Mouse (Mus musculus): ENCODE results near the gene Olfr221.

Olfr221 gene

DNA sequence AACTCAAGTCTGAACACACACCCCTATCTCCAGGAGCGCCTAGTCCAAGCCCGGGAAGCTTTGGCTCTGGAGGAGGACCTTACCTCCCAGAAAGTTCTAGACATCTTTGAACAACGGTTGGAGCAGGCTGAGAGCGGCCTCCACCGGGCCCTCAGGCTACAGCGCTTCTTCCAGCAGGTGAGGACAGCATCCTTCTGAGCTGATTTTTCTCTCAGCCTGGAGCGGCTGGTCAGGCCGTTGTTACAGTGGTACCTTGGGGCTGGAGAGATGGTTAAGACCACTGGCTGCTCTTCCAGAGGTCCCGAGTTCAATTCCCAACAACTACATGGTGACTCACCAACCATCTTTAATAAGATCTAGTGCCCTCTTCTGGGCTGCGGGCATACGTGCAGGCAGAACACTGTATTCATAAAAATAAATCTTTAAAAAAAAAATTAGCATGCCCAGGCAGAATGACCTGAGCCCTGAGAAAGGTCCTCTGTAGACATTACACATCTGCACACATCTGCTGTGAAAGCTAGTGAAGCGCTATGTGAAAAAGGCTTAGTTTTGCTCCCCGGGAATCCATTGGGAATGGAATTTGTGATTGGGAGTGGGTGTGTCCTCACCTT is 45.9 kb downstream of the Olfr221 start:
- TF ChIP-seq GATA4 (IDR thresholded peaks at IDR 0.05; ENCODE audit: insufficient replicate concordance, low read length), result no peak

- no peak for TF ChIP-seq GATA4 (IDR thresholded peaks at IDR 0.05; ENCODE audit: insufficient replicate concordance, low read length)
These were observed 46.9 kb downstream of the Olfr221 start for GRCm38 (mm10) chr14:51995219-51995871.

- no peak for TF ChIP-seq GATA4 (IDR thresholded peaks at IDR 0.05; ENCODE audit: insufficient replicate concordance, low read length)
These were observed 47.8 kb downstream of the Olfr221 start for GRCm38 (mm10) chr14:51994453-51994852.

- TF ChIP-seq GATA4 (IDR thresholded peaks at IDR 0.05; ENCODE audit: insufficient replicate concordance, low read length), result no peak
These were observed 52.7 kb downstream of the Olfr221 start for GRCm38 (mm10) chr14:51989461-51989970.

DNA sequence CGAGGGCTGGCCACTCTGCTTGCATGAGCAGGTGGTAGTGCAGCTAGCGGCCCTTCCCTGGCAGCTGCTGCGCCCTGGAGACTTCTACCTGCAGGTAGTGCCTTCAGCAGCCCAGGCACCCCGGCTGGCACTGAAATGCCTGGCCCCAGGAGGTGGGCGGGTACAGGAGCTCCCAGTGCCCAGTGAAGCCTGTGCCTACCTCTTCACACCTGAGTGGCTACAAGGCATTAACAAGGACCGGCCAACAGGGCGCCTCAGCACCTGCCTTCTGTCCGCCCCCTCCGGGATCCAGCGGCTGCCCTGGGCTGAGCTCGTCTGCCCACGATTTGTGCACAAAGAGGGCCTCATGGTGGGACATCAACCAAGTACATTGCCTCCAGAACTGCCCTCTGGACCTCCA is 53.5 kb downstream of the Olfr221 start:
- no peak for TF ChIP-seq GATA4 (IDR thresholded peaks at IDR 0.05; ENCODE audit: insufficient replicate concordance, low read length)

DNA sequence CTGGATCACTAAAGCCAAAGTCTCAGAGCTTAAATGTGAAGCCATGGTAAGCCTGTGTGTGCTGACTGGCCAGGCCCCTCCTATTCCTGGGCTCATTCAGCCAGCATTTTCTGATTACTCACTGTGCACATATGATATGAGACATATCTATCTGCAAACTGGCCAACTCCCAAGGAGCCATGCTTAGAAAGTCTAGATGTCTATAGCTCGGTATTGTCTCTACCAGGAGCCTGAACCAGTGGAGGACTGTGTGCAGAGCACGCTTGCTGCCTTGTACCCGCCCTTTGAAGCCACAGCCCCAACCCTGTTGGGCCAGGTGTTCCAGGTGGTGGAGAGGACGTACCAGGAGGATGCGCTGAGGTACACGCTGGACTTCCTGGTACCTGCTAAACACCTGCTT is 55.1 kb downstream of the Olfr221 start:
- no peak for TF ChIP-seq GATA4 (IDR thresholded peaks at IDR 0.05; ENCODE audit: insufficient replicate concordance, low read length)

DNA sequence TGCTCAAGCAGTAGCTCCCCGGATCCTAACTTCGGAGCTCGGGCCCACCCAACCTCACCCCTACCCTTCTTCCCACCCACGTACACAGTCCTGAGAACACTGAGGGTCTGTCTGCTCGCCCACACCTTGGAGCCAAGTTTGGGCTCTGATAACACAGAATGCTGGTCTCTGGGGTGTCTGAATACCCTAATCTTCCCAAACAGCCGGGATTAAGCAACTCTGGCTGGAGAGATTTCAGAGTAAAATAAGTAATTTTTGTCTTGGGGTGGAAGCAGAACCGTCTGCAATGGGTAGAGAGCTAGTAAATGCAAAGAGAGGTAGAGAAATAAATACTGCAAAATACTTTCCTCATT is 56.1 kb downstream of the Olfr221 start:
- no peak for TF ChIP-seq GATA4 (IDR thresholded peaks at IDR 0.05; ENCODE audit: insufficient replicate concordance, low read length)

DNA sequence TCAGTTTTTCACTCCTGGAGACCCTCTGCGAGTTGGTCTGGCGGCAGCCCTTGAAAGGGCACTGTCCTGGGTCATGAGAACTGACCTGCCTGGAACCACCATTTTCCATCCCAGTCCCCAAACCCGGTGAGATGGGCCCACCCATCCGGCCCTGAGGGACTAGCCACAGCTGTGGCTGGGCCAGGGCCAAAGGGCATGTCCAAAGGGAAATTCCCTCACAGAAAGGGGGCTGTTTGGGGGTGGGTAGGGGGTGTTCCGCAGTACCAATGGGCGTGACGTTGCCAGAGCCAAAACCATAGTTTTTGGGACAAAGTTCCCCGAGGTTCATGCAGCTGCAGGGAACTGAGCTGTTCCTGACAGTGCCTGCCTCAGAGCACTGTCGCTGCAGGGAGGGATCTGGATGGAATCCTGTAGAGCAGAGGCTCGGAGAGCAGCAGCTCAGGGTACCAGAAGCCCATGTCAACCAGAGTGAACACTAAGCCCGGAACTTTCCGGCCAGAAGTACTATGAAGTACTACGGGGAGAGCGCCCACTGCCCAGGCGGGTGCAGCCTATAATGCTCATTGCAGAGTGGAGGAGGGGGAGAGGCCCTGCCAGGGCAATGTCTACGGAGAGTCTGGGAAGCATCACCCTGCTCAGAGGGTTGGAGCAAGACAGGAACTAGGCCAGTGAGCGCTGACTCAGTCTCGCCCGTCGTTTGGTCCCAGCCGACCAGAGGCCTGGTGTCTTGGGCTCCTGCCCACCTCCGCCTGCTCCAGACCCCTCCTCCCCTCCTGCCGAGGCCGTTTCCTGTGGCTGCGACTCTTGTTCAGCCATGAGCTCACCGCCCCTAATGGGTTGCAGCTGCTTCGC is 56.7 kb downstream of the Olfr221 start:
- TF ChIP-seq GATA4 (IDR thresholded peaks at IDR 0.05; ENCODE audit: insufficient replicate concordance, low read length), result no peak

DNA sequence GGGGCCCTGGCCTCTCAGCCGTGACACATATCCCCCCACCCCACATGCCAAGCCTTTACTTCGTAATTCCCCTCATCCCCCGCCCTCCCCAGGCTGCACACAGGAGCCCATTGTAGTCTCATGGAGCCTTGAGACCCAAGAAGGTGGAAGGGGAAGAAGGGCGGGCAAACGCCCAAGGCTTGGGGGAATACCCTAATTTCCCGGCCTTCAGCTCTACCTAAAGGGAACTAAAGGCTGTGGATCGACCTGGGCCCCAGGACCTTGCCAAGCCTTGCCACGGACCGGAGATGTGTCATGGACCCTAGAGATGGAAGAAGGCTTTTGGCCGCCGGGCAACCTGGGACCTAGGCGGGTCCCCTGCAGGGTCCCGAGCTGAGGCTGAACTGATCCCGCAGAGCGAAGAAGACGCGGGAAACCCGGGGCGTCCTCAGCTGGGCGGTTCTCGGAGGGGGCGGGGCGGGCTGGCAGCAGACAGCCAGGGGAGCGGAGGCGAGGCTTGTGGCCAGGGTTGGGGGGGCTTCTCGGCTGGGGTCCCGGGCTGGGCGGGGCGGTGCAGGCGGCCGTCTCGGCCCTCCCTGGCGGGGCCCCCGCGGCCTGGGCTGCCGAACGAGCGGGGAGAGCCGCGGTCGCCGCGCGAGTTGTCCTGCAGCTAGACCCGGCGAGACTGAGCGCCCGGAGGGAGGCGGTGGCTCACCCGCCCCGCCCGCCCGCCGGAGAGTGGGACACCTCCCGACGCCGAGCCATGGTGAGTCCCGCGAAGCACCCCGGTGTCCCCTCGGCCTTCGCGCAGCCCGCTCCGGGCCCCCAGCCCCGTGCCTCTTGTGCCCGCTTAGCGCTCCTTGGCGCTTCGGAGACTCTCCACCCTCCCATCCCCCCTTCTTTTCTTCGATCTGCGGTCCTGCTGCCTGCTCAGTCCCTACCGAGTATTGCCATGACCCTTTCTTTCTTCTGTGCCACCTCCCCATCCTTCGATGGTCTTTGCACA is 57.7 kb downstream of the Olfr221 start, which contains the start of gene Arhgef40:
TSS of gene Arhgef40 (plus strand) at position 473 of the 985 bp plus-strand sequence.
- no peak for TF ChIP-seq GATA4 (IDR thresholded peaks at IDR 0.05; ENCODE audit: insufficient replicate concordance, low read length)

Measured in liver, adult (tissue).